Mouse (Mus musculus) myocyte (in vitro differentiated cells): Measurements from ENCODE around the gene Dnajb8.

Experiments
- E2F4 ChIP-seq: IDR thresholded peaks from one replicate; pipeline ENCODE4 v1.6.1; 2011; ENCODE audit warnings: mild to moderate bottlenecking, control low read depth, moderate library complexity; ENCODE audit not compliant: insufficient read depth
- MAX ChIP-seq: IDR thresholded peaks from one replicate; pipeline ENCODE4 v1.6.1; 2011; ENCODE audit warnings: low read depth, mild to moderate bottlenecking, control low read depth
- MYOG ChIP-seq, 3 experiments: IDR thresholded peaks; one replicate each; pipeline ENCODE4 v1.6.1; 2011; ENCODE audit warnings: control low read depth in 2 of 3, low read depth in 2 of 3, mild to moderate bottlenecking in 2 of 3; ENCODE audit not compliant: insufficient read length in 2 of 3, control insufficient read depth in 1 of 3, insufficient read depth in 1 of 3
- POLR2A ChIP-seq: IDR thresholded peaks from one replicate; pipeline ENCODE4 v1.6.1; 2011; ENCODE audit warnings: low read depth, mild to moderate bottlenecking, control low read depth, moderate library complexity; ENCODE audit not compliant: insufficient read length
- POLR2AphosphoS2 ChIP-seq: IDR thresholded peaks from one replicate; pipeline ENCODE4 v1.6.1; 2011; ENCODE audit warnings: low read depth, control low read depth; ENCODE audit not compliant: insufficient read length
- REST ChIP-seq: IDR thresholded peaks from one replicate; pipeline ENCODE4 v1.6.1; 2011; ENCODE audit warnings: mild to moderate bottlenecking, control low read depth, moderate library complexity; ENCODE audit not compliant: insufficient read depth, insufficient read length
- TCF12 ChIP-seq: IDR thresholded peaks from one replicate; pipeline ENCODE4 v1.6.1; 2011; ENCODE audit warnings: mild to moderate bottlenecking, control low read depth; ENCODE audit not compliant: poor library complexity, insufficient read depth, severe bottlenecking
- USF1 ChIP-seq: IDR thresholded peaks from one replicate; pipeline ENCODE4 v1.6.1; 2011; ENCODE audit warnings: low read depth, mild to moderate bottlenecking, control low read depth, moderate library complexity

- TF ChIP-seq MAX, result no peak
- TF ChIP-seq REST, result no peak
- TF ChIP-seq POLR2A, result no peak
- TF ChIP-seq TCF12, result no peak
- no peak for TF ChIP-seq E2F4
- TF ChIP-seq USF1, result no peak
- no peak for TF ChIP-seq POLR2AphosphoS2
- no peak for TF ChIP-seq MYOG (IDR thresholded peaks at IDR 0.05; ENCODE audit: control insufficient read depth in 1 of 3, insufficient read depth in 1 of 3, insufficient read length in 2 of 3, low read depth in 2 of 3)
Observed at GRCm38 (mm10) chr6:88301234-88301633, 79.2 kb downstream of the Dnajb8 start.
